Mouse (Mus musculus): ENCODE results near the gene Clcnkb.

GRCm38 (mm10) chr4:141425484-141426479, 10.0 kb upstream of the Clcnkb start:
- TF ChIP-seq CTCF (IDR thresholded peaks at IDR 0.05; ENCODE audit: low read depth, low read length) (no peak), POLR2A (IDR thresholded peaks at IDR 0.05; ENCODE audit: borderline replicate concordance, low read depth, low read length) (no peak)

All from bone marrow macrophage, adult 2 months (primary cell).